Mouse (Mus musculus): ENCODE measurements around the gene Cpne5. TPM values are rescaled to one million over a fixed set of nuclear protein-coding genes. Genes with fewer than 3 reads are reported as not detected.

The Cpne5 gene
- polyA plus RNA-seq, 1 experiment from 2014 or later, result 21.6 TPM

- H3K4me3 ChIP-seq, result no peak overlapping the region
- no peak overlapping the region for H3K9ac ChIP-seq
- ATAC-seq (ENCODE audit: low read depth), result peak; percentile 54; the same call in 1 of the 2 replicates
- H3K27me3 ChIP-seq, result no peaks in the 10 kb centered on the region
- 19% methylated on average over 9 of the region's 9 CpGs for WGBS
- H3K4me2 ChIP-seq, result no peak overlapping the region
- H3K27ac ChIP-seq (replicated peaks), result no peak overlapping the region
- H3K4me1 ChIP-seq (replicated peaks), result peaks cover 13% of the 10 kb centered on the region
- no peaks in the 10 kb centered on the region for H3K36me3 ChIP-seq
- no peaks in the 10 kb centered on the region for H3K9me3 ChIP-seq
Measured at GRCm38 (mm10) chr17:29176391-29177267, 61.3 kb downstream of the Cpne5 start.

- Histone ChIP-seq H3K36me3 (no peaks in the 10 kb centered on the region), H3K9me3 (no peaks in the 10 kb centered on the region), H3K4me1 (replicated peaks) (peaks cover 18% of the 10 kb centered on the region), H3K27ac (replicated peaks) (no peak overlapping the region), H3K4me3 (no peak overlapping the region), H3K9ac (no peak overlapping the region), H3K27me3 (no peaks in the 10 kb centered on the region), H3K4me2 (no peak overlapping the region)
- no peak for ATAC-seq (ENCODE audit: low read depth)
- WGBS, result 78% methylated on average over 3 of the region's 3 CpGs
Measured at GRCm38 (mm10) chr17:29175693-29176092, 62.3 kb downstream of the Cpne5 start.

- no peaks in the 10 kb centered on the region for H3K27me3 ChIP-seq
- H3K9me3 ChIP-seq, result no peaks in the 10 kb centered on the region
- no peak for ATAC-seq (ENCODE audit: low read depth)
- H3K4me2 ChIP-seq, result no peak overlapping the region
- H3K4me1 ChIP-seq (replicated peaks), result peaks cover 18% of the 10 kb centered on the region
- 71% methylated on average over 8 of the region's 8 CpGs for WGBS
- H3K4me3 ChIP-seq, result no peak overlapping the region
- no peaks in the 10 kb centered on the region for H3K36me3 ChIP-seq
- no peak overlapping the region for H3K9ac ChIP-seq
- H3K27ac ChIP-seq (replicated peaks), result no peak overlapping the region
Measured at GRCm38 (mm10) chr17:29173165-29173564, 64.8 kb downstream of the Cpne5 start.

GRCm38 (mm10) chr17:29172062-29172461 is 65.9 kb downstream of the Cpne5 start:
- WGBS, result 54% methylated on average over 10 of the region's 10 CpGs
- no peak for ATAC-seq (ENCODE audit: low read depth)

GRCm38 (mm10) chr17:29171001-29171772 is 66.8 kb downstream of the Cpne5 start:
- ATAC-seq (ENCODE audit: low read depth), result no peak
- Histone ChIP-seq H3K27me3 (no peaks in the 10 kb centered on the region), H3K36me3 (no peaks in the 10 kb centered on the region), H3K9ac (no peak overlapping the region), H3K27ac (replicated peaks) (no peak overlapping the region), H3K9me3 (no peaks in the 10 kb centered on the region), H3K4me2 (no peak overlapping the region), H3K4me1 (replicated peaks) (peaks cover 10% of the 10 kb centered on the region), H3K4me3 (no peak overlapping the region)
- 25% methylated on average over 14 of the region's 14 CpGs for WGBS

More at GRCm38 (mm10) chr17:29172062-29172461, 65.9 kb downstream of the Cpne5 start:
- peaks cover 18% of the 10 kb centered on the region for H3K4me1 ChIP-seq (replicated peaks)
- no peak overlapping the region for H3K4me3 ChIP-seq
- no peak overlapping the region for H3K4me2 ChIP-seq
- no peak overlapping the region for H3K9ac ChIP-seq
- no peak overlapping the region for H3K27ac ChIP-seq (replicated peaks)
- H3K27me3 ChIP-seq, result no peaks in the 10 kb centered on the region
- no peaks in the 10 kb centered on the region for H3K36me3 ChIP-seq
- H3K9me3 ChIP-seq, result no peaks in the 10 kb centered on the region

- ATAC-seq (ENCODE audit: low read depth), result no peak
- 77% methylated on average over 14 of the region's 14 CpGs for WGBS
Measured at GRCm38 (mm10) chr17:29170431-29171000, 67.5 kb downstream of the Cpne5 start.

GRCm38 (mm10) chr17:29168996-29169601 is 68.9 kb downstream of the Cpne5 start:
- H3K4me2 ChIP-seq, result no peak overlapping the region
- H3K4me1 ChIP-seq (replicated peaks), result peaks cover 27% of the 10 kb centered on the region
- no peak overlapping the region for H3K9ac ChIP-seq
- ATAC-seq (ENCODE audit: low read depth), result no peak
- H3K36me3 ChIP-seq, result no peaks in the 10 kb centered on the region
- no peaks in the 10 kb centered on the region for H3K9me3 ChIP-seq
- 72% methylated on average over 12 of the region's 12 CpGs for WGBS
- H3K4me3 ChIP-seq, result no peak overlapping the region
- no peaks in the 10 kb centered on the region for H3K27me3 ChIP-seq
- H3K27ac ChIP-seq (replicated peaks), result no peak overlapping the region

More at GRCm38 (mm10) chr17:29170431-29171000, 67.5 kb downstream of the Cpne5 start:
- H3K4me3 ChIP-seq, result no peak overlapping the region
- no peaks in the 10 kb centered on the region for H3K9me3 ChIP-seq
- no peaks in the 10 kb centered on the region for H3K27me3 ChIP-seq
- H3K36me3 ChIP-seq, result no peaks in the 10 kb centered on the region
- no peak overlapping the region for H3K4me2 ChIP-seq
- peaks cover 14% of the 10 kb centered on the region for H3K4me1 ChIP-seq (replicated peaks)
- no peak overlapping the region for H3K27ac ChIP-seq (replicated peaks)
- no peak overlapping the region for H3K9ac ChIP-seq

GRCm38 (mm10) chr17:29168438-29168837 is 69.5 kb downstream of the Cpne5 start:
- no peaks in the 10 kb centered on the region for H3K9me3 ChIP-seq
- no peak for ATAC-seq (ENCODE audit: low read depth)
- peaks cover 27% of the 10 kb centered on the region for H3K4me1 ChIP-seq (replicated peaks)
- WGBS, result 85% methylated on average over 4 of the region's 4 CpGs
- H3K4me3 ChIP-seq, result no peak overlapping the region
- H3K27me3 ChIP-seq, result no peaks in the 10 kb centered on the region
- no peaks in the 10 kb centered on the region for H3K36me3 ChIP-seq
- H3K9ac ChIP-seq, result no peak overlapping the region
- no peak overlapping the region for H3K4me2 ChIP-seq
- H3K27ac ChIP-seq (replicated peaks), result no peak overlapping the region

- Histone ChIP-seq H3K27me3 (no peaks in the 10 kb centered on the region), H3K9ac (no peak overlapping the region), H3K4me3 (no peak overlapping the region), H3K9me3 (no peaks in the 10 kb centered on the region), H3K27ac (replicated peaks) (no peak overlapping the region), H3K4me2 (no peak overlapping the region), H3K4me1 (replicated peaks) (peaks cover 27% of the 10 kb centered on the region), H3K36me3 (no peaks in the 10 kb centered on the region)
- no peak for ATAC-seq (ENCODE audit: low read depth)
- WGBS, result 68% methylated on average over 6 of the region's 6 CpGs
Measured at GRCm38 (mm10) chr17:29167371-29167770, 70.6 kb downstream of the Cpne5 start.

- H3K4me1 ChIP-seq (replicated peaks), result peaks cover 20% of the 10 kb centered on the region
- H3K9me3 ChIP-seq, result no peaks in the 10 kb centered on the region
- WGBS, result 38% methylated on average over 8 of the region's 8 CpGs
- H3K9ac ChIP-seq, result no peak overlapping the region
- H3K36me3 ChIP-seq, result no peaks in the 10 kb centered on the region
- H3K27me3 ChIP-seq, result no peaks in the 10 kb centered on the region
- H3K4me3 ChIP-seq, result no peak overlapping the region
- H3K27ac ChIP-seq (replicated peaks), result peak overlapping the region; percentile 64; the same call in 1 of the 2 replicates
- H3K4me2 ChIP-seq, result no peak overlapping the region
- no peak for ATAC-seq (ENCODE audit: low read depth)
Measured at GRCm38 (mm10) chr17:29165967-29166578, 71.9 kb downstream of the Cpne5 start.

- Histone ChIP-seq H3K27me3 (no peaks in the 10 kb centered on the region), H3K36me3 (no peaks in the 10 kb centered on the region), H3K4me2 (no peak overlapping the region), H3K4me3 (no peak overlapping the region), H3K4me1 (replicated peaks) (peaks cover 20% of the 10 kb centered on the region), H3K27ac (replicated peaks) (peak overlapping the region; percentile 64), H3K9ac (no peak overlapping the region), H3K9me3 (no peaks in the 10 kb centered on the region)
- WGBS, result 9% methylated on average over 6 of the region's 6 CpGs
- peak; percentile 73 for ATAC-seq (ENCODE audit: low read depth)
Measured at GRCm38 (mm10) chr17:29165452-29165851, 72.5 kb downstream of the Cpne5 start.

Measured in neural tube, embryonic 13.5 days (tissue).